Mouse (Mus musculus) hindbrain, embryonic 10.5 days (tissue): Measurements from ENCODE around the gene Ephb1. TPM values are rescaled to one million over a fixed set of nuclear protein-coding genes. Genes with fewer than 3 reads are reported as not detected.

Experiments
- DNase-seq: peaks from one replicate; pipeline ENCODE4 v3.0.0-alpha.2; 2017; ENCODE audit warnings: low spot score
- H3K27ac ChIP-seq: fragments of 300-500 bp; sonication (generic); 2 replicates; pipeline ENCODE4 v1.5.1; 2016; ENCODE audit warnings: mild to moderate bottlenecking, moderate library complexity
- H3K27me3 ChIP-seq: fragments of 300-500 bp; sonication (generic); 2 replicates; pipeline ENCODE4 v1.6.1; 2016; ENCODE audit warnings: mild to moderate bottlenecking; ENCODE audit not compliant: poor library complexity, insufficient read depth, severe bottlenecking
- H3K36me3 ChIP-seq: fragments of 300-500 bp; sonication (generic); 2 replicates; pipeline ENCODE4 v1.6.1; 2016; ENCODE audit warnings: mild to moderate bottlenecking, moderate library complexity
- H3K4me1 ChIP-seq: fragments of 300-500 bp; sonication (generic); replicated peaks from 2 replicates; pipeline ENCODE4 v1.6.1; 2016; ENCODE audit warnings: mild to moderate bottlenecking
- H3K4me3 ChIP-seq: fragments of 300-500 bp; sonication (generic); 2 replicates; pipeline ENCODE4 v1.5.1; 2016; ENCODE audit warnings: mild to moderate bottlenecking, moderate library complexity
- H3K9me3 ChIP-seq: fragments of 300-500 bp; sonication (generic); 2 replicates; pipeline ENCODE4 v1.6.1; 2016; ENCODE audit warnings: mild to moderate bottlenecking, moderate library complexity
- WGBS: fragments of 180-500 bp; shearing (Covaris S2); methylation state at CpG from one replicate; pipeline ENCODE4 v1.1.7; 2016; 5-methylcytosine and 5-hydroxymethylcytosine counted together
- polyA plus RNA-seq: library from polyadenylated mRNA; unstranded; fragments of >200 nt; fragmentation: Nextera tagmentation; extraction: Ambion mirVana; gene quantifications from 2 replicates; pipeline ENCODE4 v1.2.1, GENCODE M21; 2016

The Ephb1 gene
- polyA plus RNA-seq, 1 experiment from 2014 or later = 12.0 TPM

DNA sequence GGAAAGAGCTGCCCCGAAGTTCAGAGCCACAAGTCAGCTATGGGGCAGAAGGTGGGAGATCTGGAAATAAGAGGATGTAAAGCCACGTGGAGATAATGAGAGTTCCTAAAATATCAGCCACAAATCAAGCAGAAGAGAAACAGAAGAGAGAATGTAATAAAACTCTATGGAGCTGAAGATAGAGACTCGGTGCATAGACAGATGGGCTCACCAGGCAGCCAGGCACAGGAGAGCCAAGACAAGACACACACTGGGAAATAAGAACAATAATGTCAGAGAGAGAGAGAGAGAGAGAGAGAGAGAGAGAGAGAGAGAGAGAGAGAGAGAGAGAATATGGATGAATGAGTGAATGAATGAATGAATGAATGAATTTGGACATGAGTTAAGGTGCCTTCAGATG, 198.6 kb downstream of the Ephb1 start:
- Histone ChIP-seq H3K27me3 (peaks cover 8% of the 10 kb centered on the region; the same call in 1 of the 2 replicates), H3K9me3 (no peaks in the 10 kb centered on the region), H3K4me3 (no peak overlapping the region), H3K36me3 (no peaks in the 10 kb centered on the region), H3K27ac (no peak overlapping the region), H3K4me1 (peaks cover 6% of the 10 kb centered on the region; the same call in 1 of the 2 replicates)
- 82% methylated on average over 3 of the region's 3 CpGs for WGBS
- DNase-seq = no peak

GRCm38 (mm10) chr9:102139181-102139580, 215.3 kb downstream of the Ephb1 start:
- H3K27me3 ChIP-seq = no peaks in the 10 kb centered on the region
- no peak overlapping the region for H3K27ac ChIP-seq
- no peaks in the 10 kb centered on the region for H3K9me3 ChIP-seq
- H3K4me3 ChIP-seq = no peak overlapping the region
- 87% methylated on average over 4 of the region's 4 CpGs for WGBS
- DNase-seq = no peak
- no peaks in the 10 kb centered on the region for H3K4me1 ChIP-seq
- no peaks in the 10 kb centered on the region for H3K36me3 ChIP-seq

GRCm38 (mm10) chr9:102138671-102139070, 215.8 kb downstream of the Ephb1 start:
- no peaks in the 10 kb centered on the region for H3K4me1 ChIP-seq
- H3K9me3 ChIP-seq = no peaks in the 10 kb centered on the region
- 89% methylated on average over 7 of the region's 7 CpGs for WGBS
- no peaks in the 10 kb centered on the region for H3K36me3 ChIP-seq
- H3K4me3 ChIP-seq = no peak overlapping the region
- no peak overlapping the region for H3K27ac ChIP-seq
- no peaks in the 10 kb centered on the region for H3K27me3 ChIP-seq
- no peak for DNase-seq

- Histone ChIP-seq H3K9me3 (no peaks in the 10 kb centered on the region), H3K4me1 (no peaks in the 10 kb centered on the region), H3K27ac (no peak overlapping the region), H3K27me3 (no peaks in the 10 kb centered on the region), H3K36me3 (no peaks in the 10 kb centered on the region), H3K4me3 (no peak overlapping the region)
- DNase-seq = no peak
Measured at GRCm38 (mm10) chr9:102138187-102138586, 216.3 kb downstream of the Ephb1 start.

DNA sequence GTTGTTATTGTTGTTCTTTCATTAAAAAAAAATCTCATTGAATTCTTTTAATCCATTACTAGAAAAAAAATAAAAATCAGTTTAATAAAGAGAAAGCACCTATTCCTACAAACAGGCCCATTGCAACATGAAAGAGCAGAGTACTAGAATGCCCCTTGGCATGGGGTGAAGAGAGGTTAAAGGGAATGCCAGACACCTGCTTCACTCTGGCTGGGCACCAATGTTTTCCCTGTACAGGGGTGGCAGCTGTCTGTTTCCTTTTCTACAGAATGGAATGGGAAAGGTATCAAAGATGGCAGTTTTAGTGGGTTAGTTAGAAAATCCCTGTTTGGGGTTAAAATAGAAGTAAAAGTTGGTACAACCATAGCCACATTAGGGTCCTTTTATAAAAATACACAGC, 224.0 kb downstream of the Ephb1 start:
- Histone ChIP-seq H3K4me1 (peaks cover 12% of the 10 kb centered on the region), H3K27me3 (no peaks in the 10 kb centered on the region), H3K27ac (no peak overlapping the region), H3K36me3 (no peaks in the 10 kb centered on the region), H3K9me3 (no peaks in the 10 kb centered on the region), H3K4me3 (no peak overlapping the region)
- DNase-seq = no peak

- Histone ChIP-seq H3K9me3 (no peaks in the 10 kb centered on the region), H3K4me3 (no peak overlapping the region), H3K36me3 (no peaks in the 10 kb centered on the region), H3K4me1 (peaks cover 28% of the 10 kb centered on the region), H3K27me3 (no peaks in the 10 kb centered on the region), H3K27ac (peak overlapping the region; percentile 45)
- 60% methylated on average over 3 of the region's 3 CpGs for WGBS
- DNase-seq = no peak
Measured at GRCm38 (mm10) chr9:102126510-102126909, 228.0 kb downstream of the Ephb1 start.

- DNase-seq = no peak
- no peak overlapping the region for H3K27ac ChIP-seq
- WGBS = 44% methylated on average over 4 of the region's 4 CpGs
Measured at GRCm38 (mm10) chr9:102122880-102123453, 231.5 kb downstream of the Ephb1 start.

GRCm38 (mm10) chr9:102119422-102119821, 235.1 kb downstream of the Ephb1 start:
- H3K27ac ChIP-seq = no peak overlapping the region
- WGBS = 80% methylated on average over 3 of the region's 3 CpGs
- no peaks in the 10 kb centered on the region for H3K9me3 ChIP-seq
- no peak overlapping the region for H3K4me3 ChIP-seq
- H3K36me3 ChIP-seq = no peaks in the 10 kb centered on the region
- no peaks in the 10 kb centered on the region for H3K27me3 ChIP-seq
- DNase-seq = no peak
- H3K4me1 ChIP-seq = peaks cover 10% of the 10 kb centered on the region

More at GRCm38 (mm10) chr9:102122880-102123453, 231.5 kb downstream of the Ephb1 start:
- H3K9me3 ChIP-seq = no peaks in the 10 kb centered on the region
- no peaks in the 10 kb centered on the region for H3K27me3 ChIP-seq
- no peak overlapping the region for H3K4me3 ChIP-seq
- H3K36me3 ChIP-seq = no peaks in the 10 kb centered on the region
- peaks cover 28% of the 10 kb centered on the region for H3K4me1 ChIP-seq

GRCm38 (mm10) chr9:102115326-102115725, 239.2 kb downstream of the Ephb1 start:
- Histone ChIP-seq H3K4me3 (no peak overlapping the region), H3K9me3 (no peaks in the 10 kb centered on the region), H3K4me1 (no peaks in the 10 kb centered on the region), H3K36me3 (no peaks in the 10 kb centered on the region), H3K27ac (no peak overlapping the region), H3K27me3 (no peaks in the 10 kb centered on the region)
- no peak for DNase-seq
- 91% methylated on average over 10 of the region's 10 CpGs for WGBS

DNA sequence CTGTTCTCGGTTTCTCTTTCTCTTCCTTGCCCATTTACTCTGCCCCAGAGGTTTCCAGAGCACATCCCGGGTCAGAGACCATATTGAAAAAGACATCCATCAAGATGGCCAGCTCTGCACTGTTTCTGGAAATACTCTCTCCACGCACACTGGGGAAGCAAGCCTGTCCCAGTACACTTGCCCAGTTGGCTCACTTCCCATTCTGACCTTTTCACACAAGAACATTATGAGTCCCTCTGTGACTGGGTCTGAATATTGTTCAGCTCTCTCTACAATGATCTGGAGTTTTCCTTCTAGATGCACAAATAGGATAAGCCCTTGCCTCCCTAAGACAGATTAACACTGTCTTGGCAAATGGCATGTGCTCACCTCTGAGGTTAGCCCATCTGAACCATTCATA, 243.0 kb downstream of the Ephb1 start:
- Histone ChIP-seq H3K4me3 (no peak overlapping the region), H3K9me3 (no peaks in the 10 kb centered on the region), H3K27me3 (peaks cover 3% of the 10 kb centered on the region), H3K27ac (no peak overlapping the region), H3K4me1 (peaks cover 13% of the 10 kb centered on the region), H3K36me3 (no peaks in the 10 kb centered on the region)
- no peak for DNase-seq
- 80% methylated on average over 3 of the region's 3 CpGs for WGBS

GRCm38 (mm10) chr9:102107978-102108377, 246.5 kb downstream of the Ephb1 start:
- DNase-seq = no peak
- Histone ChIP-seq H3K9me3 (no peaks in the 10 kb centered on the region), H3K27me3 (peaks cover 3% of the 10 kb centered on the region), H3K4me1 (peaks cover 13% of the 10 kb centered on the region), H3K27ac (no peak overlapping the region), H3K4me3 (no peak overlapping the region), H3K36me3 (no peaks in the 10 kb centered on the region)
- 77% methylated on average over 3 of the region's 3 CpGs for WGBS

DNA sequence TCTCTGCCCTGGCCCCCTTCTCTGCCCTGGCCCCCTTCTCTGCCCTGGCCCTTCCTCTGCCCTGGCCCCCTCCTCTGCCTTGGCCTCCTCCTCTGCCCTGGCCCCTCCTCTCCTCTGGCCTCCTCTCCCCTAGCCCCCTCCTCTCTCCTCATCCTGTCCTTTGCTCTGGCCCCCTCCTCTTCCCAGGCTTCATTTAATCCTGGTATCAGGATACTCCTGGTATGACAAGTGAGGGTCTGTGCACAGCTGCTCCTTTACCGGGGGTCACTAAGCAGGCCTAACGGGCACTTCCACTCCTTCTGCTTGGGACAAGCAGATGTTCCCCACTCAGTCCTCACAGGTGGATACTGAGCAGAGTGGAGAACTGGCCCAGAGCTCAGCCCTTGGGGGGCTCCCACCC, 247.3 kb downstream of the Ephb1 start:
- H3K27ac ChIP-seq = 0 out of 2 replicates have a peak overlapping the region, but pooled peaks have one; percentile 8
- peaks cover 3% of the 10 kb centered on the region for H3K27me3 ChIP-seq
- H3K36me3 ChIP-seq = no peaks in the 10 kb centered on the region
- no peak overlapping the region for H3K4me3 ChIP-seq
- no peak for DNase-seq
- H3K4me1 ChIP-seq = peaks cover 13% of the 10 kb centered on the region
- 55% methylated on average over 2 of the region's 2 CpGs for WGBS
- H3K9me3 ChIP-seq = no peaks in the 10 kb centered on the region

- no peak overlapping the region for H3K4me3 ChIP-seq
- H3K27me3 ChIP-seq = no peaks in the 10 kb centered on the region
- 0 out of 2 replicates have a peak, but pooled peaks cover 5% of the 10 kb centered on the region for H3K9me3 ChIP-seq
- H3K4me1 ChIP-seq = peaks cover 13% of the 10 kb centered on the region
- H3K36me3 ChIP-seq = no peaks in the 10 kb centered on the region
- DNase-seq = no peak
- no peak overlapping the region for H3K27ac ChIP-seq
- WGBS = 34% methylated on average over 7 of the region's 7 CpGs
Measured at GRCm38 (mm10) chr9:102096825-102097224, 257.7 kb downstream of the Ephb1 start.

- 84% methylated on average over 5 of the region's 5 CpGs for WGBS
- Histone ChIP-seq H3K4me1 (peaks cover 11% of the 10 kb centered on the region; the same call in 1 of the 2 replicates), H3K27ac (no peak overlapping the region), H3K4me3 (no peak overlapping the region), H3K9me3 (no peaks in the 10 kb centered on the region), H3K27me3 (0 out of 2 replicates have a peak, but pooled peaks cover 5% of the 10 kb centered on the region), H3K36me3 (no peaks in the 10 kb centered on the region)
- no peak for DNase-seq
Measured at GRCm38 (mm10) chr9:102088598-102088997, 265.9 kb downstream of the Ephb1 start.
